Mouse (Mus musculus) liver, postnatal 0 days (tissue): ENCODE measurements around the gene Msantd3.

Experiments used
- CTCF ChIP-seq: sonication (generic); IDR thresholded peaks from 2 replicates; pipeline ENCODE4 v1.5.1; 2016; ENCODE audit warnings: antibody characterized with exemption, low read depth
- EP300 ChIP-seq: IDR thresholded peaks from 2 replicates; pipeline ENCODE4 v1.6.1; 2016; ENCODE audit warnings: antibody characterized with exemption, low read depth, mild to moderate bottlenecking

- TF ChIP-seq CTCF (no peak), EP300 (no peak)
Measured at GRCm38 (mm10) chr4:48577831-48578230, 38.1 kb downstream of the Msantd3 start.
